Mouse (Mus musculus): ENCODE data around the gene Cyb5b.

DNA sequence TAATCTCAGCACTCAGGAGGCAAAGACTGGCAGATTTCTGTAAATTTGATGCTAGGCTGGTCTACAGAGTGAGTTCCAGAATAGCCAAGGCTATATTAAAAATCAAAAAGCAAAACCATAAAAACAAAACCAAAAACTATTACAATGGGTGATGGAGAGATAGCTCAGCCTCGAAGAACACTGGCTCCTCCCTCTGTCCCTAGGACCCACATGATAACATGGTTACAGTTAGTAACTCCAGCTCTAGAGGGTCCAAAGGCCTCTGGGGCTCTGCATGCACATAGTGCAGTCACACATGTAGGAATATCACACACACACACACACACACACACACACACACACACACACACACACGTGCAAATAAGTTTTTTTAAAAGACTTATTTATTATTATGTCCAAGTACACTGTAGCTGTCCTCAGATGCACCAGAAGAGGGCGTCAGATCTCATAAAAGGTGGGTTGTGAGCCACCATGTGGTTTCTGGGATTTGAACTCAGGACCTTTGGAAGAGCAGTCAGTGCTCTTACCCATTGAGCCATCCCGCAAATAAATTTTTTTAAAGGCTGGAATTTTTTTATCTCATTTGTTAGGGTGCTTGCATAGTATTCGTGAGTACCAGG lies 40.5 kb upstream of the Cyb5b start:
- TF ChIP-seq CTCF (IDR thresholded peaks at IDR 0.05; ENCODE audit: insufficient read depth, low read depth, low read length): no peak
- no peak for TF ChIP-seq POLR2A (IDR thresholded peaks at IDR 0.05; ENCODE audit: insufficient read depth, low read depth, low read length)

Measured in olfactory bulb, adult 2 months (tissue).